Mouse (Mus musculus) megakaryocyte, embryonic 14.5 days (primary cell): Measurements from ENCODE around the gene Ptar1.

ENCODE experiments used
- FLI1 ChIP-seq: IDR thresholded peaks from 2 replicates; pipeline ENCODE4 v1.6.1; 2012; ENCODE audit warnings: low read length, inconsistent platforms, mixed read lengths
- GATA1 ChIP-seq: IDR thresholded peaks from 3 replicates; pipeline ENCODE4 v1.6.1; 2012; ENCODE audit warnings: mixed read lengths, low read length, inconsistent platforms, borderline replicate concordance

DNA sequence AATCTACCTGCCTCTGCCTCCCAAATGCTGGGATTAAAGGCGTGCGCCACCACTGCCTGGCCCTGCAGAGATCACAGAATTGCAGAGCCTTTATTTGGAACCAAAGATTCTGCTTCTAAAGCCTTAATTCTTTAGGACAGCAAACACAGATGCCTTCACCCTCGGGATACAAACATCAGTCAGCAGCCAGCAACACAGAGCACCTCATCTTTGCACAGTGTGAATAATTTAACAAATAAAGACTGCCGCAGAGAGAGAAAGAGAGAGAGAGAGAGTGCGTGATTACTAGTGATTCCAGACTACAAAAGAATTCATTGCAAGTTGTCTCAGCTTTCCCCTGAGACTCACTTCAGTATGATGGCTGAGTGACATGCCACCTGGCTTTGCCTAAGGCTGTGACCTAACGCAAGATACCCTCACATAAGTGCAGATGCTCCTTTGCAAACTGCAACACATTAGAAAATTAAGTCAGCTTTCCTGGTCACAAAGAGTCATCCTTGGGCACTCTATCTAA lies 19.0 kb upstream of the Ptar1 start:
- no peak for TF ChIP-seq FLI1
- no peak for TF ChIP-seq GATA1
